Mouse (Mus musculus): ENCODE data around the gene Rarb. TPM values are rescaled to one million over a fixed set of nuclear protein-coding genes. Genes with fewer than 3 reads are reported as not detected.
"Not testable (repeated sequence)": the region's sequence is repeated elsewhere in the genome, so short reads cannot be mapped to it uniquely, and the experiment has no call there.

Gene Rarb
- polyA plus RNA-seq, 1 experiment from 2014 or later, result 2.2 TPM

DNA sequence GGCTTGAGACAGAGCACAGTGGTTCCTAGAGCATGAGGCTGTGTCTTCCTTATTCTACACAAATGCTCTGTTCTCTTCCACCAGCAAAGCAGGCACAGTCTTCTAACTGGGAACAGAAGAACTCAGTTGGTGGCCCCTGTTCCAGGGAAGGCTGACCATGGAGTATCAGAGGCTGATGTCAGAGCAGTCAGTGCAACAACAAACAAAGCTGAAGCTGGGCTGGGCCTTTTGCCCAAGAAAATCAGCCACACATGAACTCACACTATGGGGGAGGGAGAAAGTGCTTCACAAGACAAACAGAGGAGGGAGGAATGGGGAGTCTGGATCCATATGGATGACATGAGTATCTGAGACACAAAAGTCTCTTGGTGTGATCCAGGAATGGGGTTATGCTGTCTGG, 56.2 kb downstream of the Rarb start:
- Histone ChIP-seq H3K4me2 (ENCODE audit: low read depth, low read length) (no peak overlapping the region), H3K9me3 (ENCODE audit: low read length) (no peaks in the 10 kb centered on the region), H3K36me3 (replicated peaks; ENCODE audit: insufficient read depth, low read length) (no peaks in the 10 kb centered on the region), H3K27ac (ENCODE audit: low read depth) (no peak overlapping the region), H3K27me3 (ENCODE audit: insufficient read depth, low read length) (no peaks in the 10 kb centered on the region), H3K4me1 (ENCODE audit: insufficient read depth) (no peaks in the 10 kb centered on the region), H3K9ac (replicated peaks) (no peak overlapping the region), H3K4me3 (ENCODE audit: low read depth, low read length) (no peak overlapping the region)
- ATAC-seq, result no peak
- TF ChIP-seq CTCF (IDR thresholded peaks at IDR 0.05; ENCODE audit: low read depth) (no peak), EP300 (IDR thresholded peaks at IDR 0.05; ENCODE audit: low read depth) (no peak)
- no peak for DNase-seq

DNA sequence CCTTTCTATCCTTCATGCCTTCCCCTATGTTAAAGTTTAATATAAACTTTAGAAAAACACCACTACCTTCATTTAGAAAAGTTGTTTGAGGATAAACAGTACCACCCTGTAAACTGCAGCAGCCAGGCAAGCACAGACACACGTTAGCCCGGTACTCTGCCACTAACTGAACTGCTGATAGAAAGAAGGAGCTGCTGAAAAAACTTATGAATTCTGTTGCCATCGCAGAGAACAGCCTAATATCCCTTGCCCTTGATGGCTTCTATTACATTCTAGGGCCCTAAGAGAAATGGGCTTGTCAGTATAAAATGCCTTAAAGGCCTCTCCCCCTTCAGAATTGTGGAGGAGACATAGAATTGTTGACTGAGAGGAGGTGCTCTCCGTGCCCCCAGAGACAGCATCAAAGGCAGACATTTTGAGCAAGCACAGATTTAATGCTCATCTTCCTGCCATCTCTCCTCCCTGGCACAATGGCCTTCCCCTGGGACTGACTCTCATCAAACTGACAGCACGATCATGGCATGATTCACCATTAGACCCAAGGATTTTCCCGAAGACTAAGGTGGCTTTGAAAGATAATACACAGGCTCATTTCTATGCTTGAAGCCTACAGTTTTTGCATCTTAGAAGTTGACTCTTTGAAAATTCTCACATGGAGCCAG, 60.1 kb downstream of the Rarb start:
- no peaks in the 10 kb centered on the region for H3K4me1 ChIP-seq (ENCODE audit: insufficient read depth)
- DNase-seq (no peak), ATAC-seq (no peak)
- no peak for TF ChIP-seq CTCF (IDR thresholded peaks at IDR 0.05; ENCODE audit: low read depth)
- no peaks in the 10 kb centered on the region for H3K9me3 ChIP-seq (ENCODE audit: low read length)
- no peak overlapping the region for H3K9ac ChIP-seq (replicated peaks)
- WGBS (ENCODE audit: insufficient replicate concordance), result 68% methylated on average over 6 of the region's 6 CpGs
- no peak overlapping the region for H3K27ac ChIP-seq (ENCODE audit: low read depth)
- no peaks in the 10 kb centered on the region for H3K36me3 ChIP-seq (replicated peaks; ENCODE audit: insufficient read depth, low read length)
- H3K27me3 ChIP-seq (ENCODE audit: insufficient read depth, low read length), result no peaks in the 10 kb centered on the region
- H3K4me3 ChIP-seq (ENCODE audit: low read depth, low read length), result no peak overlapping the region
- H3K4me2 ChIP-seq (ENCODE audit: low read depth, low read length), result no peak overlapping the region

- not testable (repeated sequence) for H3K27ac ChIP-seq (ENCODE audit: low read depth); H3K4me1 ChIP-seq (ENCODE audit: insufficient read depth); H3K4me2 ChIP-seq (ENCODE audit: low read depth, low read length); H3K36me3 ChIP-seq (replicated peaks; ENCODE audit: insufficient read depth, low read length); H3K27me3 ChIP-seq (ENCODE audit: insufficient read depth, low read length); DNase-seq; ATAC-seq; H3K4me3 ChIP-seq (ENCODE audit: low read depth, low read length); H3K9ac ChIP-seq (replicated peaks); H3K9me3 ChIP-seq (ENCODE audit: low read length)
- 87% methylated on average over 1 of the region's 1 CpGs for WGBS (ENCODE audit: insufficient replicate concordance)
These were observed 63.4 kb downstream of the Rarb start for GRCm38 (mm10) chr14:16755601-16756000.

DNA sequence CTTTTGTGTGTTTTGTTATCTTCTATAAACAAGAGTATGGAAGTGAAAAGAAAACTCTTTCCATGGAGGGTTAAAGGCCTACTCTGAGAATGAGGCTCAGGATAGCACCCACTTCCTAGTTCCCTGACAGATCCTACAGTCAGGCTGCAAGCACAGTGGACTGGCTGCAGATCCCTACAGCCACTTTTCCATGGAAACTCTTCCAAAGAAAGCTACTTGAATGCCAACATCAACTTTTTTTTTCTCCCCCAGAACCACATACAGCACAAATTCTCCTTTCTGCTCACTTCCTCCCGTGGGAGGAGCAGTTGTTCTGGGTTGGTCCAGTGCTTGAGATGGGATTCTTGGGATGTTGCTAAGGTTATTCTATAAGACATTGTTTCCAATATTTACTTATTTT, 66.3 kb downstream of the Rarb start:
- H3K4me1 ChIP-seq (ENCODE audit: insufficient read depth), result no peaks in the 10 kb centered on the region
- TF ChIP-seq EP300 (IDR thresholded peaks at IDR 0.05; ENCODE audit: low read depth) (no peak), CTCF (IDR thresholded peaks at IDR 0.05; ENCODE audit: low read depth) (no peak)
- H3K4me3 ChIP-seq (ENCODE audit: low read depth, low read length), result no peak overlapping the region
- no peak overlapping the region for H3K9ac ChIP-seq (replicated peaks)
- ATAC-seq, result no peak
- H3K27ac ChIP-seq (ENCODE audit: low read depth), result no peak overlapping the region
- H3K4me2 ChIP-seq (ENCODE audit: low read depth, low read length), result no peak overlapping the region
- H3K9me3 ChIP-seq (ENCODE audit: low read length), result no peaks in the 10 kb centered on the region
- DNase-seq, result no peak
- WGBS (ENCODE audit: insufficient replicate concordance), result 62% methylated on average over 1 of the region's 1 CpGs
- H3K36me3 ChIP-seq (replicated peaks; ENCODE audit: insufficient read depth, low read length), result no peaks in the 10 kb centered on the region
- H3K27me3 ChIP-seq (ENCODE audit: insufficient read depth, low read length), result no peaks in the 10 kb centered on the region

- Histone ChIP-seq H3K9ac (replicated peaks) (no peak overlapping the region), H3K9me3 (ENCODE audit: low read length) (no peaks in the 10 kb centered on the region), H3K27ac (ENCODE audit: low read depth) (no peak overlapping the region), H3K4me1 (ENCODE audit: insufficient read depth) (no peaks in the 10 kb centered on the region), H3K4me3 (ENCODE audit: low read depth, low read length) (no peak overlapping the region), H3K36me3 (replicated peaks; ENCODE audit: insufficient read depth, low read length) (no peaks in the 10 kb centered on the region), H3K27me3 (ENCODE audit: insufficient read depth, low read length) (no peaks in the 10 kb centered on the region), H3K4me2 (ENCODE audit: low read depth, low read length) (no peak overlapping the region)
- DNase-seq (no peak), ATAC-seq (no peak)
- 70% methylated on average over 2 of the region's 2 CpGs for WGBS (ENCODE audit: insufficient replicate concordance)
- no peak for TF ChIP-seq CTCF (IDR thresholded peaks at IDR 0.05; ENCODE audit: low read depth)
- no peak for TF ChIP-seq EP300 (IDR thresholded peaks at IDR 0.05; ENCODE audit: low read depth)
These were observed 71.9 kb downstream of the Rarb start for GRCm38 (mm10) chr14:16746982-16747578.

DNA sequence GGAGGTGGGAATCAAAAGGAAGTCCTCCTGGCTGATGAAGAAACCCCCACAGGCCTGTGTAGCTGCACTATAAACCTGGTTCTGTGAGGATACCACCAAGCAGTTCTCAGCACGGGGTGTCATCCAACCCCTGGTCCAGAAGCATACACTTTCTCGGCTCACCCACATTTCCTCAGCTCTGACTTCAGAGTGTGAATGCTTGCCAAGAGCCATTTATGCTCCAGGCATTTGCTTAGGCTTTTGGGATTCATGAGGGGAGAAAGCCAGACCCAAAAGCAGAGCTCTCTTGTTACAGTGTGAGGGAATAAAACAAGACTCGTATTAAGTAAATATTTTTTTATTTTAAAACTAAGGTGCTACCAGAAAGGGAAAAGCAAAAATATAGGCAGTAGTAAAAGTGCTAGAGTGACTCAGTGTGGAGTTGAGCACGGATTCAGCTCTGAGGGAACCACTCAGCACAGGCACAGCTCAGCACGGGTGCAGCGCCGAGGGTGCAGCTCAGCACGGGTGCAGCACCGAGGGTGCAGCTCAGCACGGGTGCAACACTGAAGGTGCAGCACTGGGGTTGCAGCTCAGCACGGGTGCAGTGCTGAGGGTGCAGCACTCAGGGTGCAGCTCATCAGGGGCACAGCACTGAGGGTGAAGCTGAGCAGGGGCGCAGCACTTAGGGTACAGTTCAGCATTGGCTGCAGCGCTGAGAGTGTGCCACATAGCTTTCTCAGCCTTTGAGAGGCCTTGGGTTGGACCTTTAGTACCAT, 77.8 kb downstream of the Rarb start:
- H3K9me3 ChIP-seq (ENCODE audit: low read length), result no peaks in the 10 kb centered on the region
- no peaks in the 10 kb centered on the region for H3K4me1 ChIP-seq (ENCODE audit: insufficient read depth)
- TF ChIP-seq EP300 (IDR thresholded peaks at IDR 0.05; ENCODE audit: low read depth) (no peak), CTCF (IDR thresholded peaks at IDR 0.05; ENCODE audit: low read depth) (no peak)
- no peaks in the 10 kb centered on the region for H3K27me3 ChIP-seq (ENCODE audit: insufficient read depth, low read length)
- no peaks in the 10 kb centered on the region for H3K36me3 ChIP-seq (replicated peaks; ENCODE audit: insufficient read depth, low read length)
- no peak for DNase-seq
- no peak overlapping the region for H3K9ac ChIP-seq (replicated peaks)
- H3K4me3 ChIP-seq (ENCODE audit: low read depth, low read length), result no peak overlapping the region
- no peak for ATAC-seq
- WGBS (ENCODE audit: insufficient replicate concordance), result 74% methylated on average over 13 of the region's 13 CpGs
- no peak overlapping the region for H3K4me2 ChIP-seq (ENCODE audit: low read depth, low read length)
- H3K27ac ChIP-seq (ENCODE audit: low read depth), result no peak overlapping the region
